Mouse (Mus musculus) stomach, postnatal 0 days (tissue): Measurements from ENCODE around the gene Upk1b.

ENCODE experiments used
- CTCF ChIP-seq: IDR thresholded peaks from 2 replicates; pipeline ENCODE4 v1.5.1; 2016; ENCODE audit warnings: antibody characterized with exemption, low read depth, mild to moderate bottlenecking, moderate library complexity
- EP300 ChIP-seq: optimal IDR thresholded peaks from 2 replicates; pipeline ENCODE3; 2016; ENCODE audit warnings: antibody characterized with exemption

DNA sequence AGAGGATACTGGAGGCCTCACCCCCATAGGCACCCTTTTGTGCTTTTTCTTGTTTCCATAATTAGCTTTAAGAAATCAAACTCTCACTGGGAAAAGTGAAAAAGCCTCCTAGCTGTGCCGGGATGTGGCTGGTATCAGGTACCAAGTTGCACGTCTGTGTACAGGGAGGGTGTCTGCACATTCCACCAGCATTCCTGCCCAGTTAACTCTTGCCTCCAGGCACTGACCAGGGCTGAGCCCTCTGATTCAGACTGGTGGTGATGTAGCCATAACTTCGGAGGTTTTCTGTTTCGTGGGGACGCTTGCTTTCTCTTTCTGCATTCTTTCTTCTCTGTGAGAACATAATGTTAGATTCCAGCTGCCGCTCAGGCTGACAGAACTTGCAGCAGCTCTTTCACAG, 7.0 kb downstream of the Upk1b start:
- TF ChIP-seq EP300 (no peak), CTCF (no peak)
